Mouse (Mus musculus) heart, postnatal 10 days (tissue): ENCODE results near the gene Myl4. TPM values are rescaled to one million over a fixed set of nuclear protein-coding genes. Genes with fewer than 3 reads are reported as not detected.
A peak's percentile ranks its signal among the peaks of the same experiment; 100 is the strongest.
"Not testable (repeated sequence)": the region's sequence is repeated elsewhere in the genome, so short reads cannot be mapped to it uniquely, and the experiment has no call there.

Experiments
- DNase-seq, 2 experiments: peaks; one replicate each; pipeline ENCODE4 v3.0.0; 2021
- intact Hi-C: fragments of 180-260 bp; cut with DNase I; formaldehyde crosslinking; loops from one replicate; pipeline ENCODE4 v1.15.1; 2025
- total RNA-seq, 2 experiments: library from RNA; stranded (reverse); gene quantifications; 2 replicates each; pipeline ENCODE4 v1.2.3; 2021

Gene Myl4
- total RNA-seq, 2 experiments from 2014 or later: 257 to 700 TPM

DNA sequence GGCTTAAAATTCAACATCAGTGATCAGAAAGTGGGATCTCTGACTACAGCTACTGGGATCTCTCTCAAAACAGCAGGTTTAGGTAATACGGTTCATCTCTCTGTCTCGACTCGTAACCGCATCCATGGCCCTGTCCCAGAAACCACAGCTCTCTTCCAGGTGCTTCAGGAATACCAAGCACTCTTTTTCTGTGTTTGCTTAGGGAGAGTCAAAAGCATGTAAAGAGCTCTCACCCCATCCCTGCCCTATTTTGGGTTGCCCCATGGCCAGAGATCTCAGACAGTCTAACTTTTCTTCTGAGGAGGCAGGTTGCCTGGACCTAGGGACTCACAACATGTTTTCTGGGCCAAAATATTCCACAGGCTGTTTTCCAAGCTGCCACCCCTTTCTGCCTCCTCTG, 17.9 kb downstream of the Myl4 start:
- intact Hi-C loops: no loop called here
- DNase-seq: no peak

DNA sequence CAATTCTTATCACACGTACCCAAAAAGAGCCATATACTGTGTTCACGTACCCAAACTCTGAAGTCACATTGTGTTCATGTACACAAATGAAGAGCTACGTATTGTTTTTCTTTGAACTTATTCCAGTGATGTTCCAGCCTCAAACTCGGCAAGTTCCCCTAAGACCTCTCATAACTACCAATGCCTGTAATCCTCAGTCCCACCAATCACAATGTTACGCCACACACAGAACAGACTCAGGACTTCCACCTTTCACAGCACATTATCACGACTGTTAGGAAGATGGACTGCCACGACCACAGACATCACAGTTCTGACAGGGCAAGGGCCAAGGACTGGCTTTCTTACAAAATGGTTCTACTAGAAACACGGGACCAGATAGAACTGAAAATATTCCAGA, 20.1 kb downstream of the Myl4 start:
- intact Hi-C loops, DNase-seq: not testable (repeated sequence)

DNA sequence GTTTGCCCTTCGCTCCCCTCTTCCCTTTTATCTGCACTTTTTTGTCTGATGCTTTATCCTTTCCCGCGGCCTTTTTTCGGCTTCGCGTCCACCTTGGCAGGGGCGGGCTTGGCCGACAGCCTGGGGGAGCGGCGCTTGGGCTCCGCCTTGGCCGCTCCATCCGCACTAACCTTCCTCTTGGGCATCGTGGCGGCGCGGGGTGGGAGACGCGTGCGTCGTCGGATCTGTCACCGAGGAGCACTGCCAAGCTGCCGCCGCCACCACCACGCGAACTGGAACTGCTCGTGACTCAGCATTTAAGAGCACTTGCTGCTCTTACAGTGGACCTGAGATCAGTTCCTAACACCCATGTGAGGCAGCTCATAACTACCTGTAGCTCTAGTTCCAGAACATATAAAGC, 20.9 kb downstream of the Myl4 start:
- DNase-seq: peak; percentile 44 to 51
- intact Hi-C loops: not testable (repeated sequence)

DNA sequence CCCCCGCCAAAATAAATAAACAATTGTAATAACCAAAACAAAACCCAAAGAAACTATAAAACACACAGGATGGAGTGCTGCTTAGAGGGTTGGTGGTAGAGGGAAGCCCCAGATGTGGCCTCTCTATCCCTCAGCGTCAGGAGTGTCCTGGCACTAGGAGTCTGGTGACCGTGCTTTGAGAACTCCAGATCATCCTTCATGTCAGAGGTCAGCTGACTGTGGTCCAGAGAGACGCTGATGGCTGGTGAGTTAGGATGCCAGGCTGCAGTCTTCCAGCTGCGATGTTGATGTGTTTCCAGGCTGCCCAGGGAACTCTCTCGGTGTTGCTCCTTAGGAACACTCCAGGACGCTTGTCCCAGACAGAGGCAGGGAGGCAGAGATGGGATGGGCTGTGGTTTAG, 21.6 kb downstream of the Myl4 start:
- intact Hi-C loops: no loop called here
- no peak for DNase-seq

DNA sequence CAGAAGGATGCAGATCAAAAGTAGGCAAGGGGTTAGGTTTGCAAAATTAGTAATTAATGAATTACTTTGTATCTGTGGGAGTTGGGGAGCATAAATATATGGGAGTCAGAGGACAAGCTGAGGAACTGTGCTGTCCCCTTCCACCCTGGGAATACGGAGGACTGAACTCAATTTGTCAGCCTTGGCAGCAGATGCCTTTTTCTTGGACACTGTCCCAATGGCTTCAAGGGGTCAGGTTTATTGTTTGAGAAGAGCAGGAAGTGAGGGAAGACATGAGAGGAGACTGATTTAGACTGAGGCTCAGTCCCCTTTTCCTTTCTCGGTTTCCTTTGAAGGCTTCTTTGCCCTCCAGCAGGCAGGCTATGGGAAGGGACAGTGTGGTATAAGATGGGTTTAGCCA, 22.1 kb downstream of the Myl4 start:
- no peak for DNase-seq
- intact Hi-C loops: no loop called here

DNA sequence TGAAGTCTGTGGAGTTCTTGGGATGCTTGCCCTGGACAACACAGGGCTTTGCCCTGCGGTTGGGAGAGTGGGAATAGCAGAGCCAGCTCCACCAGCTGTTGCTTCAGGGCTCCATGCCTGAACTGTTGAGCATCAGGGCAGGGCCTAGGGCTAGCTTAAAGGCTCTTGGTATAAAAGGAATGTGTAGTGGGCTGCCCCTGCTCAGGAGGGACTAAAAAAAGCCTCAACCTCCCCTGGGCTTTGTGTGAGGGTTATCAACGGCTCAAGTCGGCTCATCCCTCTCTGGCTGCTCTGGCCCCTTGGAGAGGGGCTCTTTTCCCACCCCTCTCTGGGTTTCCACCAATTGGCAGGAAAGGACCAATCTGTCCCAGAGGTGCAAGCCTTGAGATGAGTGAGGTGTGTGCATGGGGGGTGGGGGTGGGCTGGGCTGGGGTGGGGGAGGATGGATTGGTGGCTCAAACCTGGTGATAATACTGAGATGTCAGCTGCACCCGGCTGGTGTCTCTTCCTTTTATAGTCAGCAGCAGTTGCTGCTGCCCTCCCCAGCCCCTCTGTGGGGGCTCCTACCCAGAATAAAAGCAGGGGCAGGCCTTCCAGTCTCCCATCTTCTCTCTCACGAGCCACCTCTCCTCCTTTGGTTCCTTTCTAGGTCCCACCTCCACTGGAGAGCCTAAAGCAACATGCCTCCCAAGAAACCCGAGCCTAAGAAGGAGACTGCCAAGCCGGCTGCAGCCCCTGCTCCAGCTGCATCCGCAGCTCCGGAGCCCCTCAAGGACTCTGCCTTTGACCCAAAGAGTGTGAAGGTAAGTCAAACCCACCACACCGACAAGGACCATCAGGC, 26.5 kb downstream of the Myl4 start:
- no peak for DNase-seq
- intact Hi-C loops: no loop called here

DNA sequence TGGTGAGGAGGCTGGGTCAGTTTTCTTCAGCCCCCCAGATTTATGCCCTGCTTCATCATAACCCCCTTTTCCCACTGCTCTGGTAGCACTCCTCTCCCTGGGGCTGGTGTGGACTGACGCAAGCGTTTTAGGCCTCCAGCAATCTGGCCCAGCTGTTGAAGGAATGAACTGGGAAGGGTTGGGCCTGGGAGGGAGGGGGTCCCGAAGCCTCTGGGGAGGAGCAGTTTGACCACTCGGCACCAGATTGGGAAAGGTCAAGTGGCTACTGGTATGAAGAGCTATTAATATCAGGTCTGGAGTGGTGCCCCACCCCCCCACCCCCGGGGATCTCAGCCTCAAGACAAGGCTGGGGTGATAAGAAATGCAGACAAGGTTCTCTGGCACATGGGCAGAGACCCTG, 27.6 kb downstream of the Myl4 start:
- no peak for DNase-seq
- intact Hi-C loops: no loop called here

DNA sequence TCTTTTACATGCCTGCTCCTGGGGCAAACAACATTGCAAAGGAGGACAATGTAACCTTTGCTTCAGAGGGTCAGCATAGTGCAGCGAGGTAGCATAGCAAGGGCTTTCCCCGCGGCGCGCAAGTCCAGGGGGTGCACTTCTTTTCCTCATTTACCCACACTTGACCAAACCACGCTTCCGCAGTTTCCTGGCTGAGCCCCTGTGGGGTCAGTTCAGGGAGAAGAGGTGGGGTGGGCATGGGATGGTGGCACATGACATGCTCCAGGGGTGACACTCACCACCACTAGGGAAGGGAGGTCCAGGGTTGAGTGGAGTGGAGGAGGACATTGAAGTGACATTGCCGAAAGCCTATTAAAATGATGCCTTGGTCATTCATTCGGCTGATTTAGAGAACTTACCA, 28.6 kb downstream of the Myl4 start:
- intact Hi-C loops: no loop called here
- DNase-seq: no peak

DNA sequence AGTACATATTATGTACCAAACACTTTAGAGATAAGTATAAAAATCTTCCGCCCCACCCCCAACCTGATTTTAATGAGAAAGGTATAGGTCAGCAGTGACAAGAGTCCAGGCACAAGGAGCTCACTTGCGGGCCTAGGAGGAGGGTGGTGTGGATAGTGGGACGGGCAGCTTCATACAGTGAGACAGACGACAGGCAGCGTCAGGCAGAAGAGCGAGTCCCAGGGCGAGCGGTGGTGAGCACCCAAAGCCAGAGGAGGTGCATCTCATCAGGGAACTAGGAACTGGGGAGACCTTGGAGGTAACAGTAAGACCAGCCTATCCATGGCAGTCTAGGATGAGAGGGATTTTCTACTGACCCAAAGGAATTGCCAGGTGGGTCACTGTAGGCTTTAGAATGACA, 29.1 kb downstream of the Myl4 start:
- intact Hi-C loops: no loop called here
- no peak for DNase-seq

DNA sequence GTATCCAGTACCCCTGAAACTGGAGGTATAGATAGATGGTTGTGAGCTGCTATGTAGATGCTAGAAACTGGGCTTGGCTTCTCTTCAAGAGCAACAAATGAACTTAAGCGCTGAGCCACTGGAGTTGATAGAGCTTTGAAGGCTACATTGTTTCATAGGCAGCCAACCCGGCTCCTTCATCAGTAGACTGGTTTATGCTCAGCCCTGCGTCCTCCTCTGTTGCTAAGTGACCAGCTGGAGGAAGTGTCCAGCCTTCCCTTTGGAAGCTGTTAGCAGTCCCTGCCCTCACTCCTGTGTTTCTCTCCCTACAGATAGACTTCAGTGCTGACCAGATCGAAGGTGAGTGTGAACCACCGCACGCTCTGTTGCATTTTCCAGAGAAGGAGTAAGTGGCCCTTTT, 29.6 kb downstream of the Myl4 start:
- no peak for DNase-seq
- intact Hi-C loops: no loop called here

DNA sequence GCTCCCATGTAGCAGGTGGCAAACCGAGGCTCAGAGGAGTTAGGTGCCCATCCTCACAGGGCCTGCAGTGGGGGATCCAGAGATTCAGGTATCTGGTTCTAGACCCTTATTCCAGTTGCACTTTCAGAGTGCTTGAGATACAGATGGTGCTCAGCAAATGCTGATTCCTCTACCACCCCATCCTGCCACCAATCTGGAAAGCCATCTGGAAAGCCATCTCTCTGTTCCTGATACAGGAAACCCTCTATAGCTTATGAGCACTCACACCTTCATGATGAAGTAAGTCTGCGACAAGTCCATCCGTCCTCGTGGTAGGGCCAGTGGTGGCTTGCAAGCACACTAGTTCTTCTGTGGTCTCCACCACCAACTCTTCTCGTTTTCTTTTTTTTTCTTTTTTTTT, 30.1 kb downstream of the Myl4 start:
- intact Hi-C loops: no loop called here
- DNase-seq: no peak

DNA sequence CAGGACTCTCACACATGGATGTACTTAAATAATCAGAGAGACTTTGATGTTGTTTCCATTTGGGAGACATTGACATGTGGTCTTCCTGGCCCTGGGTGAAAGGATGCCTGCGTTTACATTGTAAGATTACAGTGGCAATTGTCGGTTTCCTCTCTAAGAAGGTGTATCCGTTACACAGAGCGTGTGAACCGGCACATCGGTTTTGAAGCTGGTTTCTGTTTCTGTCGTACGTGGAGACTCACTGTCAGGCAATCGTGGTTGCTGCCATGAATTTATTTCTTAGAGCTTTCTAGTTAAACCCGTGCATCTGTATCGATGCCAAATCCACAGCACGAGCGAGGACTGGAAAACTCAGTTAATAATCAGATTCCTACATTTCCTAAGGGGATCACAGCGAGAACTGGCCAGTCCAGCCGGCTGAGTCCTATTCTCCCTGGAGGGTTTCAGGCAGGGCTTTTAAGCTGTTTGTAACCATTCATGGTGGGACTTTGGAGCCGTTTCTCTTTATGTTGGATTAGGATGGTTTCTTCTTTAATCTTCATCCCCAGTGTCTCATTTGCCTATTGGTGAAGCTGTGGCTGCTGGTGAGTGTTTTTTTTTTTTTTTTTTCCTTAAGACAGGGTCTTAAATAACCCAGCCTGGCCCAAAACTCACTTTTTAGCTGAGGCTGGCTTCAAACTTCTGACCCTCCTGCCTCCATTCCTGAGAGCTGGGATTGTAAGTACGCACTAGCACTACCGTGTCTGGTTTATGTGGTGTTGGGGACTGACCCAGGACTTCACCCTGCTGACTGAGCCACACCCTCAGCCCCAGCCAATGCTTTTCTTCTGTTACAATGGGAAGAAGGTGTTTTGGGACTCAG, 31.2 kb downstream of the Myl4 start:
- peak in 1 of 2 experiments; percentile 43 for DNase-seq
- intact Hi-C loops: no loop called here

DNA sequence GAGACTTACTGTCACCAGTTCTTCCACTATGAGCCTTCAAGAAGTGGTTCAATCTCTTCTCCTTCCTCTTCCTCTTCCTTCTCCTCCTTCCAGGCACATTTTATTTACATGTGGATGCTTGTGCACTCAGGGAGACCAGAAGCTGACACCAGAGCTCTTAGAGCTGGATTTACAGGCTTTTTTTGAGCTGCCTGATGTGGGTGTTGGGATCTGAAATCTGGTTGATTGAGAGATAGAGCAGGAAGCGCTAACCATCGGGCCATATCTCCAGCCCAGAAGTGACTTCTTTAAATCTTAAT, 31.8 kb downstream of the Myl4 start:
- intact Hi-C loops: no loop called here
- no peak for DNase-seq

DNA sequence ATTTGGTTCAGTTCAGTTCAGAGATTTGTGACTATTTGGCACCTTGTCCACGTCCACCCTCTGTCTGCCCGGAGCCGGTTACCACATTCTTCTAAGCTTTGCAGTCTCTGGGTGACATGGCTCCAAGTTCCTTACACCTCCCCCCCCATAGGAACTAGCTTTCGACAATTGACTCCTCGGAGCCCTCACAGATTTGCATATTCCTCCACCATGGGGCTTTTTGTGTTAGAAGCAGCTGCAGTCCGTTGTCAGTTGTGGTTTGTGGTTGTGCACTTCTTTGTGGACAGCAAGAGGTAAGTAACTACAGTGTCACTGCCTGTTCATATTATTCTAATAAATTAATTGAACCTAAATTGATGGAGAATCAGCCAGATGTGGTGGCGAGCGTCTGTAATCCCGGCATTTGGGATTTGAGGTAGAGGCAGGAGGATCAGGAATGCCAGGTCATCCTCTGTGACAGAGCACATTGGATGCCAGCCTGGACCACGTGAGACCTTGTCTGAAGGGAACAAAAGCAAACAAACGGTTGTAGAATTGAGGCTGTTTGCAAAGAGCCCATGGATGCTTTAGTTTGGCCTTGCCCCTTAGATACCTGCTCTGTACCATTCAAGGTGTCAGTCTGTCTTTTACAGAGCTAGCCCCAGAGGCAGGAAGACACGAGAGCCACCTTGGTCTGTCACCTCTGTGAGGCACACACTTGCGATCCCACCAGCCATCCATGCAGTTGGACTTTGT, 32.3 kb downstream of the Myl4 start:
- intact Hi-C loops: no loop called here
- DNase-seq: no peak

DNA sequence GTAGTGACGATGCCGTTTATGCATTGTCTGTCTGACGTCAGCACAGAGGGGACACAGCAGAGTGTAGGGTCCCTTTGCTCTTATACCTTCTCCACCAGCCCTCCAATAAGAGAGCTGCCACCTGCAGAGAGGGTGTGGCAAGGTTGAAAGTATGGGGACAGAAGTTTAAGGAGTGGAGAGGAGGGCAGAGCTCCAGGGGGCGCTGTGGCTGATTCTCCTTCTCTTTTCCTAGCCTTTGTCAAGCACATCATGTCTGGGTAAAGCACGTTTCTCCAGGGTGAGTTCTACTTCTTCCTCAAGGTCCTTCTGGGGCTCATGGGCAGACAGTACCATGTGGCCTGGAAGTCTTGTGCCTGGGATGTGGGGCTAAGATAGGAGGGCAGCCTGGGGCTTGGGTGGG, 35.0 kb downstream of the Myl4 start:
- intact Hi-C loops: no loop called here

DNA sequence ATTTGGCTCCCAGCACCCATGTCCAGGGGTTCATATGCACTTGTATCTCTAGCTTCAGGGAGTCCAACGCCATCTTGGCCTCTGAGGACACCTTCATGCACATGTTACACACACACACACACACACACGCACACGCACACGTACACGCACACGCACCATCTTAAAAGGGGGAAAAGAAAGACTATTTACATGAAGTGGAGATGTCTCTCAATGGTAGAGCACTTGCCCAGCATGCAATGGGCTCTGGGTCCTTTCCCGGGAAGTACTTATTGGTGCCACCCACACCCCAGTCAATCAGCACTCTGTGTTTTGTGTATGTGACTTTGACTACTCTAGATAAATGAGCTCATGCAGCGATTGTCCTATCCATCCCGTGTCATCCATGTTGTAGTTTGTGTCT, 37.4 kb downstream of the Myl4 start:
- intact Hi-C loops: no loop called here
- DNase-seq: no peak

More for the DNA sequence above, 35.0 kb downstream of the Myl4 start:
- DNase-seq: no peak

DNA sequence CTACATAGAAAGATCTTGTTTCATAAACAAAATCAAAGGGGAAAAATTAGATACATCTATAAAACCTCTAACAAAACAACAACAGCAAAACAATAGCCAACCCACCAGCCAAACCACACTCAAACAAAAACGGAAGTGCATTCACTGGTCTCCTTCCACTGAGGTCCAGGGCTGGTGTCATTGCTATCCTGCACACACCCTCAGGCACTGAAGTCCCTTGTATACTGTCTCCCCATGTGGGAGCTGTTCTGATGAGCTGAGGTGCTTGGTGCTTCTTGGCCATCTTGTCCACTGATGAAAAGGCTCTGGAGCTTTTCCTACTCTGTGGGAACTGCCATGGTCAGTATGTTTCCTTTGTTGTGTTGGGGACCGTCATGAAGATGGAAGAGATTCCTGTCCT, 38.0 kb downstream of the Myl4 start:
- DNase-seq: no peak
- intact Hi-C loops: no loop called here

DNA sequence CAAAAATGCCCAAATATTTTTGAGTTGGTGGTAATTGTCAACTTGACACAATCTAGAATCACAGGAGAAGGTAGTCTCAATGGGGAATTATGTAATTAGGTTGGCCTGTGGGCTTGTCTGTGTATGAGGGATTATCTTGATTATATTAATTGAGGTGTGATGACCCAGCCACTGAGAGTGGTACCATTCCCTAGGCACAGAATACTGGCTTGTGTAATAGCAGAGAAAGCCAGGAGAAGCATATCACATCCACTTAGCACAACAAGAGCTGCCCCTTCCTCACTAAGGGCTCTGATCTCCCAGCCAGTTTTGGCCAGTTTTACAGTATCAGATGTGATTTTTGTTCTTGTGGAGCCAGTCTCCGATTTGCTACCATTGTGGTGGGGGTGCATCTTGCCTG, 39.1 kb downstream of the Myl4 start:
- DNase-seq: no peak
- intact Hi-C loops: no loop called here

DNA sequence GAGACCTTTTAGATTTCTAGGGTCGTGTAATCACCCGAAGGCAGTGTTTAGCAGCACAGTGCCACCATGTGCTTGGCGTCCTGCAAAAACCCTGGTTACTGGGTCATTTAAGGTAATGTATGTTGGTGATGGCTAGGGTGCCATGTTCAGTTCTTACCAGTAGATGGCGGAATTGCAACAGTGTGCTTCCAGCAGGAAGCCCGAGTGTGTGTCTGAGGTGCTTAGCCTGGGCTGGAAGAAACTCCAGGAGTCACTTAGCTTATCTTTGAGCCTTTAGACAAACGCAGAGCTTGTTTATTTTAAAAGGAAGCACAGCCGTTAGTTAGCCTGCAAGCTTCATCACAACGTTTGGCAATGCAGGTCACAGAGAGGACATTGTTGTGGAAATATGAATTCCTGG, 39.7 kb downstream of the Myl4 start:
- intact Hi-C loops: loop anchor here (1.0 kb wide), 2 partner anchors 178 to 536 kb away; partner anchors contain the start of gene Mettl2
- DNase-seq: peak; percentile 89

DNA sequence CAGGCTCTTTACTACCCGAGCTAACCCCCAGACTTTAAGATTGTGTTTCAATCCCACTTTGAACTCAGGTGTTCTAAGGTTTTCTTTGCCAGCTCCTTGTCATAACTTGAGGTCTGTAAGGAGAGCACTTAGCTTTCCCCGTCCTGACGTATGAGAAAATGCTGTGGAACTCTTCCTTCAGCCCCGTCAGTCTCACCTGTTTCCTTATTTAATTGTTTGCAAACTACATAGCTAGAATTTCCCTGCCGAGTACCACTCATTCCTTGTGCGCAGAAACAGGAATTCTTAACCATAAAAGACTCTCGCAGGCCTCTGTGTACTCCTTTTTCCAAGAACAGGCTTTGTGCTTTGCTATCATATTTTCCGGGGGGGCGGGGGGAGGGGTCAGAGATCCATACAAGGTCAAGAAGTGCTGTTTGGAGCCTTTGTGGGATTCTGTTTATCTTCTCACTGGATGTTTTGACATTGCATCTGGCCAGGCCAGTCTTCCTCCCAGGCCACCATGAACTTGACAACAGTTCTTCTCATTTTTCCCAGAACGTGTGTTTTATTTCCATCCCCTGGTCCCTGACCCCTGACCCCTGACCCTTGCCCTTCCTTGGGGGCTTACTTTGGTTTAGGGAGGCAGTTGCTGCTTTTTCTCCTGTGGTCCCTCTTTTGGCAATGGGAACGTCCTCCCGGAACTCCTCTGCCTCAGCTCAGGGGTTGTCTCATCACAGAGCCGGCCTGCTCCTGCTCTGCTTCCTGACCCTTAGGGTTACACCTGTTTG, 41.8 kb downstream of the Myl4 start:
- no peak for DNase-seq
- intact Hi-C loops: no loop called here

DNA sequence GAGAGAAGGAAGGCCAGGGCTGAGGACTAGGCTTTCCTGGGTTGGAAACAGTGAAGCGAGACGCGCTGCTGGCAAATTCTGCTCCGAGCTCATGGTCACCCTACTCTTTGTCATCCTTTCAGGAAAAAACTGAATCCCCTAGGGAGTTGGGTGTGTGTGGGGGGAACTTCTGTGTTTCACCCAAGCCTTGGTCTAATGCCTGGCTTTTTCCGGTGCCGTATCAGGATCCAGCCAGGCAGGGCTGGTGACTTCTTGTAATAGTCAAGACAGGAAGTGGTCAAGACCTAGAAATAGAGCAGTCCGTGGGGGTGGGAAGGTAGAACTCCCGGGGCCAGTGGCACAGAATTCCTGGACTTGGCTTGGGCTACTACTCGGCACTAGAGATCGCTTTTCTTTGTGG, 45.9 kb downstream of the Myl4 start:
- DNase-seq: peak in 1 of 2 experiments; percentile 47
- intact Hi-C loops: no loop called here
